Mouse (Mus musculus): Measurements from ENCODE around the gene Orai1.

GRCm38 (mm10) chr5:122994303-122994846, 20.5 kb upstream of the Orai1 start:
- no peak for TF ChIP-seq TAL1 (IDR thresholded peaks at IDR 0.05; ENCODE audit: low read length)
- TF ChIP-seq GATA1 (IDR thresholded peaks at IDR 0.05; ENCODE audit: low read length) = no peak

All from erythroblast, embryonic 14.5 days (primary cell).